Mouse (Mus musculus) forebrain, embryonic 11.5 days (tissue): ENCODE measurements around the gene Krtdap. TPM values are rescaled to one million over a fixed set of nuclear protein-coding genes. Genes with fewer than 3 reads are reported as not detected.
"Not testable (repeated sequence)": the region's sequence is repeated elsewhere in the genome, so short reads cannot be mapped to it uniquely, and the experiment has no call there.

Experiments used
- ATAC-seq: fragments of 200-750 bp; cut with Nextera tagmentation; replicated peaks from 2 replicates; pipeline ENCODE4 v1.8.0; 2017; ENCODE audit warnings: moderate TSS enrichment; ENCODE audit not compliant: low FRiP score
- DNase-seq: peaks from one replicate; pipeline ENCODE4 v3.0.0-alpha.2; 2017; ENCODE audit warnings: low spot score
- H3K27ac ChIP-seq: fragments of 300-500 bp; sonication (generic); 2 replicates; pipeline ENCODE4 v1.5.1; 2014; ENCODE audit warnings: low read depth, low read length
- H3K27me3 ChIP-seq: fragments of 300-500 bp; sonication (generic); 2 replicates; pipeline ENCODE4 v1.6.1; 2014; ENCODE audit warnings: mild to moderate bottlenecking, low read length, mixed read lengths; ENCODE audit not compliant: control insufficient read depth, insufficient read depth
- H3K36me3 ChIP-seq: fragments of 300-500 bp; sonication (generic); 2 replicates; pipeline ENCODE4 v1.6.1; 2014; ENCODE audit warnings: mild to moderate bottlenecking, low read length, moderate library complexity, mixed read lengths; ENCODE audit not compliant: control insufficient read depth, insufficient read depth
- H3K4me1 ChIP-seq: fragments of 300-500 bp; sonication (generic); replicated peaks from 2 replicates; pipeline ENCODE4 v1.6.1; 2014; ENCODE audit warnings: low read length, mixed read lengths; ENCODE audit not compliant: control insufficient read depth, insufficient read depth
- H3K4me2 ChIP-seq: fragments of 300-500 bp; sonication (generic); 2 replicates; pipeline ENCODE4 v1.6.1; 2014; ENCODE audit warnings: low read depth, mild to moderate bottlenecking, low read length, moderate library complexity, mixed read lengths; ENCODE audit not compliant: severe bottlenecking
- H3K4me3 ChIP-seq: fragments of 300-500 bp; sonication (generic); 2 replicates; pipeline ENCODE4 v1.5.1; 2014; ENCODE audit warnings: low read depth, low read length
- H3K9ac ChIP-seq: fragments of 300-500 bp; sonication (generic); 2 replicates; pipeline ENCODE4 v1.6.1; 2014; ENCODE audit warnings: low read length
- H3K9me3 ChIP-seq: fragments of 300-500 bp; sonication (generic); 2 replicates; pipeline ENCODE4 v1.6.1; 2016; ENCODE audit warnings: low read length, mixed read lengths; ENCODE audit not compliant: control insufficient read depth
- WGBS: fragments of 180-500 bp; shearing (Covaris S2); extraction: QIAGEN DNeasy Blood & Tissue Kit; methylation state at CpG from one replicate; pipeline ENCODE4 v1.1.7; 2014; 5-methylcytosine and 5-hydroxymethylcytosine counted together
- polyA plus RNA-seq: library from polyadenylated mRNA; unstranded; fragments of >200 nt; fragmentation: Nextera tagmentation; extraction: Ambion mirVana; gene quantifications from 2 replicates; pipeline ENCODE4 v1.2.1, GENCODE M21; 2014

Krtdap gene
- not detected in 2 replicates for polyA plus RNA-seq

DNA sequence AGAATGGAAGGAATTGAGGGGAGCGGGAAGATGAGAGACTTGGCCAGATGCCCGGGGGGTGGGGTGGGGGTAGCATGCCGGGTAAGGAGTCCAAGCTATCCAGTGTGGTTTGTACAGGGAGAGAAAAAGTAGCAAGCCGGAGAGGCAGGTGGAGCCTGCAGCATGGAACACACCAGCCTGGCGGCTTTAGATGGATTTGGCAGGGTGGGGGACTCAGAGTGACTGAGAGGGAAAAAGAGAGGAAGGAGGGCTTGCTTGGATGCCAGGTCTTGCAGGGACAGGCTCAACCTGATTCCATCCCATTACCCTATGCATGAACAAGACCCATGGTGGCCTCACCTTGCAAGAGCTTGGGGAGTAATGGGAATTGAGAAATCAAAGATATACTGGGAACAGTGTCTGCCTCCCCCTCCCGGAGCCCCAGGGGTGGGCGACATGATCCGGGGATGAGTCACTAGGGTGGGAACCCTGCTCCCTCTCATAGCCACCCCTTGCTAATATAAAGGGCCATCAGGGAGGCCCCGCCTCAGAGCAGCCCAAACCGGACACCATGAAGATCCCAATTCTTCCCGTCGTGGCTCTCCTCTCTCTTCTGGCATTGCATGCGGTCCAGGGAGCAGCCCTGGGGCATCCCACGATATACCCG, at the start of gene Krtdap:
Gene Krtdap (plus strand): TSS at position 520 of the 646 bp plus-strand sequence.
- Histone ChIP-seq H3K4me1 (no peaks in the 10 kb centered on the region), H3K9ac (no peak within 1 kb of the TSS), H3K9me3 (no peaks in the 10 kb centered on the region), H3K4me3 (no peak within 1 kb of the TSS), H3K4me2 (no peak within 1 kb of the TSS), H3K36me3 (no peaks in the 10 kb centered on the region), H3K27me3 (no peaks in the 10 kb centered on the region), H3K27ac (no peak within 1 kb of the TSS)
- 47% methylated on average over 15 of the region's 15 CpGs for WGBS
- DNase-seq (no peak), ATAC-seq (no peak)

DNA sequence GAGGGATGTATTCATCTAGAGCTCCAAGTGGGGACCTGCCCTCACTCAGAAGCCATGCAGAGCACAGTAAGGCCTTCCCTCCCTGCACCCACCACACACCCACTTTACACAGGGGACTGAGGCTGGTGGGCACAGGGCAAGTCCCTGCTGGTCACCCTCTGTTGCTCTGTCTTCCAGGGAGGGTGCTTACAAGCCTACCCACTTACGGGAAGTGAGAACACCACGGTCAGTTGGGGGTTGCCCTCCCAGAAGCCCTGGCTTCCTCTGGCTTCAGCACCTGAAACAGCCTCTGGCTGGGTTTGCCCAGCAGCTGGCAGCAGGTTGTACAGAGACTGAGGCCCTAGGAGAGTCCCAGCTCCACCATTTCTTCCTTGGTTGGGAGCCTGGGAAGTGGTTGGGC, 45.1 kb upstream of the Krtdap start:
- H3K27me3 ChIP-seq, H3K9me3 ChIP-seq, H3K4me3 ChIP-seq, DNase-seq, H3K36me3 ChIP-seq, H3K4me2 ChIP-seq, H3K9ac ChIP-seq, H3K27ac ChIP-seq, H3K4me1 ChIP-seq, ATAC-seq: not testable (repeated sequence)
- 92% methylated on average over 2 of the region's 2 CpGs for WGBS

DNA sequence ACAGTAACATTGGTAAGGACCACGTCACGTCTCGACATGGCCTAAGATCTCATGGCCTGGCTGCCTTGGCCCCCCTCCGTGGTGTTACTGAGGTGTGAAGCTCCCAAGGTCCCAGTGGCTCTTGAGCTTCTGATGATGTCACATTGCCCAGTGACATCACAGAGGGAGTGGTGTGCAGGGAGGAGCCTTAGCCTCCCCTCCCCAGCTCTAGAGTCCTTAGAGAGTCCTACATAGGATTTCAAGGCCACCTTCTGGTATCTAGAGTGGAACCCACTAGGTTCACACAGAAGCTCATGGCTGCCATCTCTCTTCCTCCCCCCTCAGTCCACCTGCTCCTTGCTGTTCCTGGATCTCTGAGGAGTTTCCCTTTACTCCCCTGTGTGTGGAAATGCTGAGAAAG, 44.1 kb upstream of the Krtdap start, which contains the start of gene Gapdhs:
Gene Gapdhs (minus strand): TSS at position 65 of the 400 bp plus-strand sequence.
- not testable (repeated sequence) for H3K27ac ChIP-seq, H3K4me1 ChIP-seq, H3K9me3 ChIP-seq, H3K9ac ChIP-seq, DNase-seq, H3K27me3 ChIP-seq, H3K4me3 ChIP-seq, H3K36me3 ChIP-seq, ATAC-seq, H3K4me2 ChIP-seq
- WGBS: 100% methylated on average over 1 of the region's 4 CpGs

DNA sequence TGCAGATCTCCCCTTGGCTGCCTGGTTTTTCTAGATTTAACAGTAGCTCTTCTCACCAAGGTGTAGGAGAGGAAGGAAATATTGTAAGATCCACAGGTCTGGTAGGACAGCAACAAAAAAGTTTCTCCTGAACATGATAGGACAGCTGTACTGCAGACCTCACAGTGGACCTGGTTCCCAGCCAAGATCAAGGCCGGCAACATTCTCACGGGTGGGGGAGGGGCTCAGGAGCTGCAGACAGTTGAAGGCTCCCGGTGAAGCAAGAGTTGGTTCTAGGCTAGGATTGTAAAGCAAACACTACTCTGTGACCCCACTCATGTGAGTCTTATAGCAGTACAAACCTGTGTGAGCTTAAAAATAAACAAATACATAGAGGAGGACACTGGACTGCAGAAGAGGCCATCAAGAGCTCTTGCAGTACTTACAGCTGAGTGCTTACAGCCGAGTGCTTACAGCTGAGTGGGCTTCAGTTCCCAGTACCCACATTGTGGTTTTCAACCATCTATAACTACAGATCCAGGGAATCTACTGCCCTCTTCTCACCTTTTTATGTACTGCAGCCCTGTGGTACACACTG, 43.6 kb upstream of the Krtdap start:
- H3K36me3 ChIP-seq: no peaks in the 10 kb centered on the region
- 68% methylated on average over 4 of the region's 4 CpGs for WGBS
- DNase-seq (no peak), ATAC-seq (no peak)
- H3K27ac ChIP-seq: no peak overlapping the region
- H3K4me3 ChIP-seq: no peak overlapping the region
- no peaks in the 10 kb centered on the region for H3K9me3 ChIP-seq
- no peaks in the 10 kb centered on the region for H3K4me1 ChIP-seq
- H3K9ac ChIP-seq: no peak overlapping the region
- no peak overlapping the region for H3K4me2 ChIP-seq
- H3K27me3 ChIP-seq: no peaks in the 10 kb centered on the region

DNA sequence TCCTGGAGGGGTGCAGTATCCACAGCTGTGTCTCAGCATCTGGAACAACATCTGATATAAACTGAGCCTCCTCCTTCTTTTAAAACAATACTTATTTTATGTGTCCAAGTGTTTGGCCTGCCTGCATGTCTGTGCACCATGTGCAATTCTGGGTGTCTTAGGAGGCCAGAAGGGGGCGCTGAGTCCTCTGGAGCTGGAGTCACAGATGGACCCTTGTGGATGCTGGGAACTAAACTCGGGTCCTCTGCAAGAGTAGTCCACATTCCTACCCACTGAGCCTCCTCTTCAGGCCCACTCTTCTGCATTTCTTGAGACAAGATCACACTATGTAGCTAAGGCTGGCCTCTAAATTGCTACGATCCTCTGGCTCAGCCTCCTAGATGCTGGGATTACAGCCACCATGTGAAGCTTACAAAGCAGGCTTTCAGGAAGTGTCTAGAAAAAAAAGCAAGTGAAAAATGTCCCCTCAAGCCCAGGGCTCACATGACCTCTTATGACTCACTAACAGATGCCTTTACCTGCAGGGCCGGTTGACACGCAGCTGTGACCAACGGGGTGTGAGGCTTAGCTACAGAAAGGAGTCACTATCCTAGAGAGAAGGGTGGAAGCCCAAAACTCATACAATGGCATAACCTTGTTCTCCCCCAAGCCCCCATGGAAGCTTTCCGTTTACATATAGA, 40.0 kb upstream of the Krtdap start:
- H3K4me1 ChIP-seq: no peaks in the 10 kb centered on the region
- ATAC-seq (no peak), DNase-seq (no peak)
- WGBS: 82% methylated on average over 7 of the region's 7 CpGs
- no peaks in the 10 kb centered on the region for H3K9me3 ChIP-seq
- no peak overlapping the region for H3K4me3 ChIP-seq
- no peak overlapping the region for H3K9ac ChIP-seq
- H3K27ac ChIP-seq: no peak overlapping the region
- H3K27me3 ChIP-seq: no peaks in the 10 kb centered on the region
- H3K36me3 ChIP-seq: no peaks in the 10 kb centered on the region
- no peak overlapping the region for H3K4me2 ChIP-seq

DNA sequence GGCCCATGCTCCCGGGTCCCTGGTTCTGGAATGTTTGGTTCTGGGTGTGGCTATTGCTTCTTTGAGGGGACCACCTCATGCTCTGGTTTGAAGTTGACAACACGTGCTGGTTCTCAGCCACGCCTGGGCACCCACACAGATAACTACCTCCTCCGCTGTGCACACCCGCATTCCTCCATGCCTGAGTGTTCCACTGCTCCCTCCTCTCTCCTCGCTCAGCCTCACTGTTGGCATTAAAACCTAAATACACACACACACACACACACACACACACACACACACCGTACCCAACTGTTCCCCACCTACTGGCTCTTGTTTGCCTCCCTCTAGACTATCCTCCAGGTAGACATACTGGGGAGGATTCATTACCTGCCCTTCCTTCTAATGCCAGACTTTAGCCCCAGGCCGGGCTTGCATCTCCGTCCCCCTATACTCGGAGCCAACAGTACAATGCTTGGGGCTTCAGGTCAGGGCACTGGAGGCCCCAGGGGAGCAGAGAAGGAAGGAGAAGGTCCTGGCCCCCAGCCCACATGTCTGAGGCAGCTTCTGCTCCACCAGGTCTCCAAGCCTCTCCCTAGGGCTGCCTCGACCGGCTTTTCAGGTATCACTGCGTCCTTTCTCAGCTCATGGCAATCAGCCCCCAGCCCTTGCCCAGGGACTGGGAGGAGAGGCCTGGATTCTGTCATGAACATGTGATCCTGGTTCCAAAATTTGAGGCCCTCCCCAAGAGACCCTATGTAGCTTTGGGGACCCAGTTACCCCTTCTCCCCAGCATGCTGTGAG, 37.7 kb upstream of the Krtdap start:
- 89% methylated on average over 13 of the region's 13 CpGs for WGBS

DNA sequence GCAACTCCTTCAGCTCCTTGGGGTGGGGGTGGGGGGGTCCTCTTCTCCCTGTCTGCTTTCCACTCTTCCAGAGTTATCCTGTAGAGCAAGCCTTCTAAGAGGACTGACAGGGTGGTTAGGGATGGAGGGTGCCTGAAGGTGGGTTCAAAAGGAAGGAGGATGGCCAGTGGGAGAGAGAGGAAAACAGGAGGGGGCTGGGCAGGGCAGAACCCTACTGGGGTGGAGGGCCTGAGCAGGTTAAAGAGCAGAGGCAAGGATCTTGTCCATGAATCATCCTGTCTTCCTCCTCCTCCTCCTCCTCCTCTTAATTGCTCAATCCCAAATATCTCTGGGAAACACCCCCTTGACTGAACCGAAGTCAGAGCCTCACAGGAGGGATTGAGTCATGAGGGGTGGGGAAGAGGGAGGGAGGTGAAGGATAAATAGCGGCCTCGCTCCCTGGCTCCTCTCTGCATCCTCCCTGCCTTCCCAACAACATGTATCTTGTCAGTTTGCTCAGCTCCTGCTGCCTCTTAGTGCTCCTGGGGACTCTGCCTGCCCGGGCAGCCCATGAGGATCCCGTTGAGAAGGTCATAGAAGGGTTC, 36.5 kb upstream of the Krtdap start, which contains the start of gene Sbsn:
Gene Sbsn (plus strand): TSS at position 386 of the 584 bp plus-strand sequence.
- DNase-seq (no peak), ATAC-seq (no peak)
- H3K36me3 ChIP-seq: peaks cover 3% of the 10 kb centered on the region; the same call in 1 of the 2 replicates
- H3K4me1 ChIP-seq: no peaks in the 10 kb centered on the region
- H3K9me3 ChIP-seq: no peaks in the 10 kb centered on the region; the same call in 1 of the 2 replicates
- H3K4me3 ChIP-seq: no peak within 1 kb of the TSS
- WGBS: 81% methylated on average over 5 of the region's 5 CpGs
- no peak within 1 kb of the TSS for H3K27ac ChIP-seq
- H3K4me2 ChIP-seq: no peak within 1 kb of the TSS
- H3K27me3 ChIP-seq: no peaks in the 10 kb centered on the region
- H3K9ac ChIP-seq: no peak within 1 kb of the TSS

More for the DNA sequence above, 37.7 kb upstream of the Krtdap start:
- Histone ChIP-seq H3K4me1 (no peaks in the 10 kb centered on the region), H3K9me3 (no peaks in the 10 kb centered on the region; the same call in 1 of the 2 replicates), H3K9ac (no peak overlapping the region), H3K27me3 (no peaks in the 10 kb centered on the region), H3K36me3 (peaks cover 1% of the 10 kb centered on the region; the same call in 1 of the 2 replicates), H3K27ac (no peak overlapping the region), H3K4me3 (no peak overlapping the region), H3K4me2 (no peak overlapping the region)
- ATAC-seq (no peak), DNase-seq (no peak)

DNA sequence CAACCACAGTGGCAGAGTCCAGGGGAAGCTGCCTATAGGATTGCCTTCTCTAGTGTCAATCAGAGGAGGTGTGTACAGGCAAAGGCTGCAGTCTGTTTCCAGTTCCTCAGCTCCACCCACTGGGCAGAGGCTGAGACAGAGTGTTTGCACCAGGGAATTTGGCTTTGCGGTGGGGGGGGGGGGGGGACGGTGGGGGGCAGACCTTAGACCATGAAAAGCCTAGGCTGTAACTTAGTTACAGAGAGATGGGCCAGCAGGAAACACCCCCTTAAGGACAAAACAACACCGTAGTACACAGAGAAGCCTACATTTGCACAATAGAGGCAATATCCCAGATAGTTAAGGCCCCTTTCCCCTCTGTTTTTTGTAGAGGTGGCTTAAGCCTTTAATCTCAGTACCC, 30.7 kb upstream of the Krtdap start:
- ATAC-seq: no peak
- Histone ChIP-seq H3K4me3 (no peak overlapping the region), H3K27ac (no peak overlapping the region), H3K4me2 (no peak overlapping the region), H3K9me3 (no peaks in the 10 kb centered on the region; the same call in 1 of the 2 replicates), H3K36me3 (peaks cover 3% of the 10 kb centered on the region; the same call in 1 of the 2 replicates), H3K27me3 (no peaks in the 10 kb centered on the region), H3K9ac (no peak overlapping the region), H3K4me1 (no peaks in the 10 kb centered on the region)
- DNase-seq: no peak
- WGBS: 82% methylated on average over 3 of the region's 3 CpGs
